Mouse (Mus musculus): ENCODE measurements around the gene Clec4a1. TPM values are rescaled to one million over a fixed set of nuclear protein-coding genes. Genes with fewer than 3 reads are reported as not detected.

Clec4a1 gene
- polyA plus RNA-seq, 1 experiment from 2014 or later, result 1.8 TPM

- WGBS, result 86% methylated on average over 5 of the region's 5 CpGs
- H3K9me3 ChIP-seq, result no peaks in the 10 kb centered on the region
- DNase-seq (ENCODE audit: low spot score), result no peak
- H3K4me3 ChIP-seq, result no peak overlapping the region
- H3K4me1 ChIP-seq (replicated peaks), result no peaks in the 10 kb centered on the region
- no peaks in the 10 kb centered on the region for H3K36me3 ChIP-seq
- no peaks in the 10 kb centered on the region for H3K27me3 ChIP-seq (ENCODE audit: insufficient read depth, poor library complexity, severe bottlenecking)
- H3K27ac ChIP-seq, result no peak overlapping the region
Measured at GRCm38 (mm10) chr6:122939618-122940017, 18.0 kb downstream of the Clec4a1 start.

GRCm38 (mm10) chr6:122946760-122947159 is 25.1 kb downstream of the Clec4a1 start:
- Histone ChIP-seq H3K27me3 (ENCODE audit: insufficient read depth, poor library complexity, severe bottlenecking) (no peaks in the 10 kb centered on the region), H3K9me3 (peaks cover 1% of the 10 kb centered on the region; the same call in 1 of the 2 replicates), H3K4me1 (replicated peaks) (no peaks in the 10 kb centered on the region), H3K4me3 (no peak overlapping the region), H3K27ac (no peak overlapping the region), H3K36me3 (no peaks in the 10 kb centered on the region)
- WGBS, result 91% methylated on average over 2 of the region's 2 CpGs
- no peak for DNase-seq (ENCODE audit: low spot score)

DNA sequence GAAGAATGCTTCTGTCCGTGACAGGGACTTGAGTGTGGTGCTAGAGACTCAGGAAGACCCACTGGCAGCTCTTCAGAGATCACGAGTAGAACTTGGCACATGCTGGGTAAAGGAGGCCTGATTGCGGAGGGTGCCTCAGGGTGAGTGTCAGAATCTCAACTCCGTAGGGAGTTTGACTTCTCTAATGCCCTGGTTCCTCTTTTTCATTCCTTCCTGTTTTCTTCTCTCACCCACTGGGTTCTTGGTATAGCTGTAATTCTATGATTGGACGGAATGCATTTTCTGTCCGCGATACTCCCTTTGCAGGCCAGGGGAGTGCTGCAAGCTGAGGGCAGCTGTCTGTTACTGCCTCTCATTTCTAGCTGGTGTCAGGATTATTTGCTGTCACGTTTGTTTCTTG is 30.8 kb downstream of the Clec4a1 start, which contains the start of gene Clec4a3:
Clec4a3 (plus strand) TSS at position 115 of the 400 bp plus-strand sequence.
- Histone ChIP-seq H3K27ac (no peak within 1 kb of the TSS), H3K27me3 (ENCODE audit: insufficient read depth, poor library complexity, severe bottlenecking) (no peaks in the 10 kb centered on the region), H3K4me1 (replicated peaks) (no peaks in the 10 kb centered on the region), H3K9me3 (peaks cover 6% of the 10 kb centered on the region; the same call in 1 of the 2 replicates), H3K36me3 (no peaks in the 10 kb centered on the region), H3K4me3 (no peak within 1 kb of the TSS)
- 85% methylated on average over 8 of the region's 8 CpGs for WGBS
- DNase-seq (ENCODE audit: low spot score), result no peak

DNA sequence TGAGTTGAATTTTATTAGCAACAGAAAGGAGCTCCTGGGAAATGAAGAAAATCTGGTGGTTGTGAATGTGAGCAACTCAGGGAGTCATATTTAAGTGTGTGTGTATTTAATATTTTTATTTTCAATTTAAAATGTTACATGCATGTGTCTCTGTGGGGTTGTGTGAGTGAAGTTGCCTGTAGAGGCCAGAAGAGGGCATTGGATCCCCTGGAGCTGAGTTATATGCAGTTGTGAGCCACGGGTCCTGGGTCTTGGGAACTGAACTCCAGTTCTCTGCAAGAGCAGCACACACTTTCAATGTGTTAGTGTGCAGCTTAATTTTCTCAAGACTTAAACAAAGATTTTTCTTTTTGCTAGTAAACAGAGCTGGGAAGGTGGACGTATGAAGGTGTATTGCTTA is 42.9 kb downstream of the Clec4a1 start:
- 89% methylated on average over 2 of the region's 2 CpGs for WGBS
- Histone ChIP-seq H3K4me1 (replicated peaks) (no peaks in the 10 kb centered on the region), H3K36me3 (no peaks in the 10 kb centered on the region), H3K27ac (no peak overlapping the region), H3K27me3 (ENCODE audit: insufficient read depth, poor library complexity, severe bottlenecking) (no peaks in the 10 kb centered on the region), H3K9me3 (no peaks in the 10 kb centered on the region), H3K4me3 (no peak overlapping the region)
- DNase-seq (ENCODE audit: low spot score), result no peak

DNA sequence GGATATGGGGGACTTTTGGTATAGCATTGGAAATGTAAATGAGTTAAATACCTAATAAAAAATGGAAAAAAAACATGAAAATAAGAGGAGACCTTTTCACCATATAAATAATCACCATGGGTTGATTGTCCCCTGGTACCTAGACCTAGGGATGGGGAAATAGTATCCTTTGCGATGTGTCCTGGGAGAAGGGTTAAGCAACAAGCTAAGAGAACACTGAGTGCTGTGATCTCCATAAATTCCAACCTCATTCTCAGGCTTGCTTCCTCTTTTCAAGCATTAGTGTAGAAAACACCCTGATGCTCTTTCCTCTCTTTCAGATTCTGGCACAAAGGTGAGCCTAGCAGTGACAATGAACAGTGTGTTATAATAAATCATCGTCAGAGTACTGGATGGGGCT is 47.4 kb downstream of the Clec4a1 start:
- Histone ChIP-seq H3K4me3 (no peak overlapping the region), H3K36me3 (no peaks in the 10 kb centered on the region), H3K4me1 (replicated peaks) (no peaks in the 10 kb centered on the region), H3K27me3 (ENCODE audit: insufficient read depth, poor library complexity, severe bottlenecking) (no peaks in the 10 kb centered on the region), H3K9me3 (no peaks in the 10 kb centered on the region), H3K27ac (no peak overlapping the region)
- DNase-seq (ENCODE audit: low spot score), result no peak
- WGBS, result 82% methylated on average over 2 of the region's 2 CpGs

Other genes starting within 250 kb of the Clec4a1 start
- gene Nanog, start 214.4 kb upstream of the Clec4a1 start, polyA plus RNA-seq (2016; fragmentation: Nextera tagmentation; extraction: Ambion mirVana), result 0.12 and 0.24 TPM in 2 replicates
- 38.5 and 57.1 TPM in 2 replicates for gene Slc2a3, start 120.2 kb upstream of the Clec4a1 start, polyA plus RNA-seq (2016; fragmentation: Nextera tagmentation; extraction: Ambion mirVana)
- 2.5 and 3.6 TPM in 2 replicates for gene Foxj2, start 101.9 kb upstream of the Clec4a1 start, polyA plus RNA-seq (2016; fragmentation: Nextera tagmentation; extraction: Ambion mirVana)
- gene C3ar1, start 65.7 kb upstream of the Clec4a1 start, polyA plus RNA-seq (2016; fragmentation: Nextera tagmentation; extraction: Ambion mirVana), result 1.7 and 2.2 TPM in 2 replicates
- gene Necap1, start 47.4 kb upstream of the Clec4a1 start, polyA plus RNA-seq (2016; fragmentation: Nextera tagmentation; extraction: Ambion mirVana), result 60.9 and 61.0 TPM in 2 replicates
- gene Clec4a3, start 30.7 kb downstream of the Clec4a1 start, polyA plus RNA-seq (2016; fragmentation: Nextera tagmentation; extraction: Ambion mirVana), result 0.44 and 0.55 TPM in 2 replicates
- gene Clec4a4, start 68.5 kb downstream of the Clec4a1 start, polyA plus RNA-seq (2016; fragmentation: Nextera tagmentation; extraction: Ambion mirVana), result not detected in 2 replicates
- gene Clec4b1, start 128.1 kb downstream of the Clec4a1 start, polyA plus RNA-seq (2016; fragmentation: Nextera tagmentation; extraction: Ambion mirVana), result not detected in 2 replicates
- 0.42 and 0.98 TPM in 2 replicates for gene Clec4a2, start 184.6 kb downstream of the Clec4a1 start, polyA plus RNA-seq (2016; fragmentation: Nextera tagmentation; extraction: Ambion mirVana)